ENCODE assay signal across 8 mouse cellular contexts in the genomic region with DNA sequence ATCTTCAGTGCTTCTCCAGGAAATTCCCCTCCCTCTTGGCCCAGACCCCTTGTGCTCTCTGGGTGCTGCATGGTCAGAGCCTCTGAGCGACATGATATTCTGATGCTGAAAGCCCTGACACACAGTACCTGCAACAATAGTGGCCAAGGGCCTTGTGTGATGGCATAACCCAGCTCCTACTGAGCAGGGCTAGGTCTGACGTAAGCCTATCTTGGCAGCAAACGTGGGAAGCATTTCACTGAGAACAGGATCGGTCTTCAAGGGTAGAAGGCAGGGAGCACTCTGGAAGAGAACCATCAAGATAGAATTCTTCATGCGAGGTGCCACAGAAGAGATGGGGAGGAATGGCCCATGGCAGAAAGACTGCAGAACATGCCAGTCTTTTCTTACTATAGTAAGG. TPM values are rescaled to one million over a fixed set of nuclear protein-coding genes. Genes with fewer than 3 reads are reported as not detected.
DNase-seq lines count a peak whose midpoint lies in the region; ATAC-seq and TF ChIP-seq lines count a peak whose summit lies in the region.

A gene (minus strand): TSS at position 101 of the 400 bp plus-strand sequence.

- H3K4me3 ChIP-seq in layer of hippocampus, adult 2 months, result no peak within 1 kb of the TSS
- no peak within 1 kb of the TSS for H3K4me3 ChIP-seq in bone marrow macrophage, adult 2 months (ENCODE audit: insufficient read depth, low read length)
- H3K4me3 ChIP-seq in midbrain, embryonic 12.5 days, result 0 out of 2 replicates have a peak within 1 kb of the TSS, but pooled peaks have one; percentile 57

- H3K27ac ChIP-seq in layer of hippocampus, adult 2 months, result no peak within 1 kb of the TSS
- no peak within 1 kb of the TSS for H3K27ac ChIP-seq in bone marrow macrophage, adult 2 months (ENCODE audit: insufficient read depth, low read depth, low read length)
- H3K27ac ChIP-seq in midbrain, embryonic 12.5 days (replicated peaks), result no peak within 1 kb of the TSS

- H3K27me3 ChIP-seq in midbrain, embryonic 12.5 days, result peaks cover 34% of the 10 kb centered on the region

- no peak for TF ChIP-seq CTCF in layer of hippocampus, adult 2 months (conservative IDR thresholded peaks at IDR 0.05)
- TF ChIP-seq CTCF in bone marrow macrophage, adult 2 months (IDR thresholded peaks at IDR 0.05; ENCODE audit: low read depth, low read length), result no peak

- no peak within 1 kb of the TSS for H3K9ac ChIP-seq in midbrain, embryonic 12.5 days (replicated peaks)

- TF ChIP-seq POLR2A in bone marrow macrophage, adult 2 months (IDR thresholded peaks at IDR 0.05; ENCODE audit: borderline replicate concordance, low read depth, low read length), result no peak

- H3K36me3 ChIP-seq in midbrain, embryonic 12.5 days, result no peaks in the 10 kb centered on the region

- H3K9me3 ChIP-seq in midbrain, embryonic 12.5 days, result no peaks in the 10 kb centered on the region

- WGBS in large intestine, adult 2 months, result 79% methylated on average over 5 of the region's 5 CpGs
- WGBS in midbrain, embryonic 12.5 days, result 86% methylated on average over 5 of the region's 5 CpGs

- no peaks in the 10 kb centered on the region for H3K4me1 ChIP-seq in bone marrow macrophage, adult 2 months (ENCODE audit: control insufficient read depth, insufficient read depth, low read length)
- peaks cover 28% of the 10 kb centered on the region for H3K4me1 ChIP-seq in midbrain, embryonic 12.5 days

- DNase-seq in layer of hippocampus, adult 2 months (ENCODE audit: low spot score in 2 of 2), result no peak
- no peak for DNase-seq in layer of hippocampus, adult 9-10 months (ENCODE audit: low spot score)
- DNase-seq in heart, adult 18-20 months, result no peak
- DNase-seq in large intestine, adult 2 months (ENCODE audit: low read depth, low spot score), result no peak
- DNase-seq in embryo, embryonic 10.5 days (ENCODE audit: low spot score), result no peak
- no peak for DNase-seq in spleen, postnatal 4 days (ENCODE audit: low spot score in 2 of 2)

- H3K4me2 ChIP-seq in midbrain, embryonic 12.5 days (replicated peaks), result peak within 1 kb of the TSS; percentile 67

- no peak for ATAC-seq in midbrain, embryonic 12.5 days (ENCODE audit: low FRiP score, low read depth)

RNA-seq across cellular contexts. Expression of the gene that starts here (rescaled TPM):
- 10 to 100 TPM; 51.8 to 55.1 TPM for total RNA-seq in layer of hippocampus, adult 2 months (2021)
- polyA plus RNA-seq in bone marrow macrophage, adult 2 months (2012; ENCODE audit: insufficient read depth, insufficient read length, missing spikeins), result 28.2 and 33.5 TPM in 2 replicates
- 100 to 1,000 TPM; 107 to 122 TPM for total RNA-seq in heart, adult 18-20 months (2021)
- 32.8 and 43.9 TPM in 2 replicates for polyA plus RNA-seq in large intestine, adult 2 months (2012; rRNA removed)
- 42.5 and 45.0 TPM in 2 replicates for polyA plus RNA-seq in midbrain, embryonic 12.5 days (2016; fragmentation: Nextera tagmentation; extraction: Ambion mirVana)
